Mouse (Mus musculus) urinary bladder, postnatal 10 days (tissue): ENCODE data around the gene Srgap1.
A peak's percentile ranks its signal among the peaks of the same experiment; 100 is the strongest.

ENCODE experiments used
- DNase-seq: peaks from one replicate; pipeline ENCODE4 v3.0.0; 2022; ENCODE audit warnings: low spot score

Srgap1 gene

DNA sequence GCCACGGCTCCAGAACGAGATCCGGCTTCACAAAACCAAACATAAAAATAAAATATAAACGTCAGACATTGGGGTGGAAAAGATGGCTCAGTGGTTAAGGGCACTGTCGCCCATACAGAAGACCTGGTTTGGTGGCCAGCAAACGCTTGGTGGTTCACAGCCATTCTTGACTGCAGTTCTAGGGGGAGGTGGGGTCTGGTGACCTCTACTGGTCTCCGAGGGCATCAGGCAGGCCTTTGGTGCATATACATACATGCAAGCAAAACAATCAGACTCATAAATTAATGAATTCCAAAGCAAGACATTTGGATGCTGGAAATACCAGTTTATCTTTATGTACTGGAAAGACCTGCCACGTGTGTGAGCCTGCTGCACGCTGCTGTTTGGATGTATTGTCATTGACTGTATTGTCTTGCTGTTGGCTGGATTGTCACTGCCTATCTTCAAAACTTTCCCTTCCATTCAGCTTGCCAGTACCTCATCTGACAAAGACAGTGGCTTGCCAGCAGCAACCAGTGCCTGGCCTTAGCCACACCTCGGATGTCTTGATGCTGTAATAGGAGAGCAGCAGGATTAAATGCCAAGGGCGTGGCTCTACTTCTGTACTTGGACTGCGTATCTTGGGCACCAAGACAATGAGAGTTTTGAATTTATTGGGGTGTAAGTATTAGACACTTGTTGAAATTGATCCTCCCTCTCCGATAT lies 282.5 kb downstream of the Srgap1 start:
- no peak for DNase-seq

DNA sequence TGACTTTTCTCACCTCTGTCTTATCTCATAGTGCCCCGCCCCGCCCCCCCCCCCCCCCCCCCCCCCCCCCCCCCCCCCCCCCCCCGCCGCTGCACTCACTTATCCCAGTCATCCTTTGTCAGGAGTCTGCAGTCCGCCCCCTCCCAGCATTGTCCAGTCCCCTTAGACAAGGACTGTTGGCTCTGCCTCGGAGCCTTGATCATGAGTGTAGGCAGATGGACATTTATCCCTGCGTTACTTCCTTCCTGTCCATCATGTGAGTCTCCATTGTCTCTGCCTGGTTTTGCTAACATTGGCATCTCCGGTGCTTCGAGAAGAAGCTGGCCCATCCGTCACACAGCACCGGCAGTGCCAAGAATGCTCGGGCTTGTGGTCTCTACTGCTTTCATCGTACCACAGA lies 283.9 kb downstream of the Srgap1 start:
- DNase-seq: no peak

DNA sequence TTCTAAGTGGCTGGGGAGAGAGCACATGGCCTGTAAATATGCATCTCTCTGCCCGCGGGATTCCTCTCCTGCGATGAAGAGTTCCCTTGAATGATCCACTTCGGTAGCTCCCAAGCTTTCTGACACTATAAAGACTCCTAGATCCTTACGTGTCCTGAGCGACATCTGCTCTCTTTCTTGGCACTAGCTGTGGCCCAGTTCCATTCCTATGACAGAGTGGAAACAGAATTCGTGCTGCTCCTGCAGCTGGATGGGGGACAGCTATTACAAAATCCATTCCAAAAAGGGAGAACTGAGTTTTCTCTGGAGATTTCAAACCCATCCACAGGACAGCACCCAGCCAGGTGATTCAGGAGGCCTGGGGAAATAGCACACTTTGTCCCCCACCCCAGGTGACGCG lies 285.0 kb downstream of the Srgap1 start:
- DNase-seq: no peak

DNA sequence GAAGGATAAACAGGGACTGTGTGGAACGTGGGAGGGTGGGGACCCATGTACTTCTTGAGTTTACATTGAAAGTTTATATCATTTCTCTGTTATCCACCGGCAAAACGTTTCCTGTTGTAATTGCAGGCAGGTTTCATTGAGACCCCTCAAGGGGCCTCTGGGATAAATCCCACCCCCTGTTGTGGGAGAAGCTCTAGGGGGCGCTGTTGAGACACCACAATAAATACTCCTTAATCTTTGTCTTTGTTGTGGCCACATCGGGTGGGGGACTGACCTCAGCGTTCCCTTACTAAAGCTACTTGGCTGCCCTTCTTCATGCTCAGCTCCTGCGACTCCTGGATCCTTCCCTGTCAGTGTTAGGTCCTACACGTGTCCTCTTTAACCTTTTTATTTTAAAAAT lies 288.0 kb downstream of the Srgap1 start:
- no peak for DNase-seq

DNA sequence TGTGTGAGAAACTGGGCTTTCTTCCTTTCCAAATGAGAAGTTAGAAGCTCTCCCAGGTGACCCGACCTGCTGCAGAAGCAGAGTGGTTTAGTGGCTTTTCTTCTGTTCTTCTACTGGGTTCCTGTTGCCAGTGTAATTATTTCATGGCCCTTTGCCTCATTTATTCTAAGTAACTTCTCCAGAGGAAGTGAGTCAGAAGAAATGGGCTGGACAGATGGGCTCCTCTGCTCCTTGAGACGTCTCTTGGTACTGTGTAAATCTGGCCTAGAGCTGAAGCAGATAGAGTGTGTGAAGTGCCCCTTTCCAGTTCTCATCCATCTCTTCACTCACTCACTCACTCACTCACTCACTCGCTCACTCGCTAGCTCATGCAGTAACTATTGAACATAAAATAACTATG lies 290.4 kb downstream of the Srgap1 start:
- no peak for DNase-seq

DNA sequence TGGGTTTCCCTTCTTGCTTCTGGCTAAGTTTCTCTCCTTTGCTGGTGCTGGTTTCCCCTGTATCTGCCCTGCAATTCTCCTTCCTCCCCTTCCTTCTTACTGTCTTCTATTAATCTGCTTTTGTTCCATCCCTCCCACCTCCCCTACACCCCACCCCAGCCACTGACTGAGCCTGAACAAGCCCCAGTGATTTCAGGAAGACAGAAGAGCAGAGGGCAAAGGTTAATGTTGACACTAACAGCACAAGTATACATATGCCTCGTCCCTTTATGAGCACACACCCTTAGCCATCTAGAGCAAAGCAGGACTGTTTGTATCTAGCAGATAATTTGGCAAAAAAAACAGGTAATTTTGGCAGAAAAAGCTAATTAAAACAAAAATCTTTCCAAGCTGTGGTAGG lies 291.3 kb downstream of the Srgap1 start:
- no peak for DNase-seq

DNA sequence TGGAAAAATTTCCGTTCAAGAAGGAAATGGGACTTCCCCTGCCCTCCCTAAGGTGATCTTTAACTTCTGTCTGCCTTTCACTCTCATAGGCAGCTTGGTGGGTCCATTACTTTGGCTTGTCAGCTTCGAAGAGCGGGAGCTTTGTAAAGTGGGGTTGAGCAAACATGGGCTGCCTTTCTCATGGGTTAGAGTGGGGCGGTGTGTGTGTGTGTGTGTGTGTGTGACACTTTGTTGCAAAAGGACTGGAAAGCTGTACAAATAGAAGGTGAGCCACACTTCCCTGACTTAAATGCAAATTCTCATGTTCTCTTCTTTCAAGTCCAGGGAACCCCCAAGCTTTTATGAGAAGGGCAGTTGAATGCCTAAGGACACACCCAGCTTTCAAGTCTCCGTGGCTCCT lies 292.9 kb downstream of the Srgap1 start:
- DNase-seq: no peak

DNA sequence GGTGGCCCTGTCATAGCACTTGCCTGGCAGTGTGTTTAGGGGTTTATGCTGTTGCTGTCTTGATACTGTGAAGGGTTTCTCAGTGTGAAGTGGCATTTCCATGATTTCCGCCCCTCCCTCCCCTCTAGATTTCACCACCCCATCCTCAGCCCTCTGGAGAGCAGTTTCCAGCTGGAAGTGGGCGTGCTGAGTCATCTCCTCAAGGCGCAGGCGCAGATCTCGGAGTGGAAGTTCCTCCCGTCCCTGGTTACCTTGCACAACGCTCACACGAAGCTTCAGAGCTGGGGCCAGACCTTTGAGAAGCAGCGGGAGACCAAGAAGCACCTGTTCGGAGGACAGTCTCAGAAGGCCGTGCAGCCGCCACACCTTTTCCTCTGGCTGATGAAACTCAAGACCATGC lies 296.9 kb downstream of the Srgap1 start:
- DNase-seq: no peak

DNA sequence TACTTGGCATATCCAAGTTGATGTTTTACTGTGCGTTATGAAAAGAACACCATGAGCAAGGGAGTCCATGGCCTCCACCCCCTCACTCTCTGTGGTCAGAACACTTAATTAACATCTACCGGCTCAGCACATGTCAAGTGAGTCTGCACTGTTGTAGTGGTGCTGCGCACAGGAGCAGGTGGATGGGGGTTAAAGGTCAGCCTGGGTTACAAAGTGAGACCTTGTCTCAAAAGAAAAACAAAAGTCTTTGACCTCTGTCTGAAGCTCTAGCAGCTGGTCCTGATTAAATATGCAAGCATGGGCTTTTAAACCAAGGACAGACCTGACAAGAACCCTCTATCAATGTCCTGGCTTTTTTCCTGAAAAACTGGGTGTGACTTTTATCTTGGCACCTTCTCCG lies 304.8 kb downstream of the Srgap1 start:
- no peak for DNase-seq

DNA sequence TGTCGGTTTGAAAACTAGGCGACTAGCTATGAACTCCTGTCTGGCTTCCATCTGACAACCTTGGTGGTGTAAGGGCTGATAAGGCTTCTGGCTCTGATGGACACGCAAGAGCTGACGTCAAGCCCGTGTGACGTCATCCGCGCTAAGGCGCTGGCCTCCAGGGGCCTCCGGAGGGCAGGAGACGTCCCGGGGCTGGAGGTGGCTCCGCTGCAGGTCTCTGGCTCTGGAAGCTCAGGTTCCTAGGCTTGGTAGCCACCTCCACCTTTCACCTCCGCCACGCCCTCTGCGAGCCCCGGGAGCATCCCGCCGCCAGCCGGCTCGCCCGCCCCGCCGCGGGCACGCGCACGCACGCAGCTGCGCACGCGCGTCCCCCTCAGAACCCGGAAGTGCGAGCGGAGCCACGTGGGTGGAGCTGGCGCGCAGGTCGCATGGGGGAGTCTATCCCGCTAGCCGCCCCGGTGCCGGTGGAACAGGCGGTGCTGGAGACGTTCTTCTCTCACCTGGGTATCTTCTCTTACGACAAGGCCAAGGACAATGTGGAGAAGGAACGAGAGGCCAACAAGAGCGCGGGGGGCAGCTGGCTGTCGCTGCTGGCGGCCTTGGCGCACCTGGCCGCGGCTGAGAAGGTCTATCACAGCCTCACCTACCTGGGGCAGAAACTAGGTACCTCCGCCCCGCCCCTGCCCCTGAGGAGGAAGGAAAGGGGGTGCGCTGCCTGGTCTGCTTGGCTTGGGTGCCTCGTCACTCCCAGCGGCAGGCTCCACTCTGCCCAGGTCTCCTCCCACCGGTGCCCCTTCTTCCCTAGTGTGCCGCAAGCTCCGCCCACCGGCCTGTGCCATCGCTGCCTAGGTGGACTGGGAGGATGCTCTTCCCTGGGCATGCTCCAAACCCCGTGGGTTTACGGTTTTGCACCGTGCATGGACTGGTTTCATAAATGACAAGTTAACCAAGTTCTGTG lies 307.3 kb downstream of the Srgap1 start, which contains the start of gene BC048403:
Gene BC048403, plus strand, starts transcription at position 390 of the 958 bp plus-strand sequence.
- DNase-seq: peak; percentile 26

DNA sequence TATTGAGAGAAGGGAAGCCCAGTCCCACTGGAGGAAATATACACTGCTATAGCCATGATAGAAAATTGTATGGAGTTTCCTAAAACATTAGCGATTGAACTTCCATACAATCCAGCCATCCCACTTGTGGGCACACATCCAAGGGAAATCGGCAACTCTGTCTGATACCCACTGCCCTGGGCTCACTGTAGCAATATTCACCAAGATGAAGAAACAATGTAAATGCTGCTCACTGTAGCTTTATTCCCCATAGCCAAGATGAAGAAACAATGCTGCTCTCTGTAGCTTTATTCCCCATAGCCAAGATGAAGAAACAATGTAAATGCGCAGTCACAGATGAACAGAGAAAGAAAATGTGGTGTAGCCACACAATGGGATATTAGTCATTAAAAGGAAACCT lies 309.9 kb downstream of the Srgap1 start:
- DNase-seq: no peak

DNA sequence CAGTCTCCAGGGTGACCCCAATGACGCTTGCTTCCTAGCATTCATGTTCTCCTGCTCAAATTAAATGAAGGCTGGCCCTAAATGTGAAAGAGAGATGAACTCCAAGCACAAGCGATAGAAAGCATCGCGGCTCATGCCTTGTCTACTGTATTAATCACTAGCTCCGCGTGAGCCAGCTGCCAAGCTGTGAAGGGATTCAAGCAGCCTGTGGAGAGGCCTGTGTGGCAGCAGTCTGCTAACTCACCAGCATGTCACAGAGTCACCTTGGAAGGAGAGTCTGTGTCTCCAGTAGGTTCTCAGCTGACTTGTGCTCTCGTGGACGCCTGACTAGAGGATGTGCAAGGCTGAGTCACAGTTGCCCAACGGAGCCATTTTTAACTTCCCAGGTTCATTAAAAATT lies 314.6 kb downstream of the Srgap1 start:
- DNase-seq: no peak

DNA sequence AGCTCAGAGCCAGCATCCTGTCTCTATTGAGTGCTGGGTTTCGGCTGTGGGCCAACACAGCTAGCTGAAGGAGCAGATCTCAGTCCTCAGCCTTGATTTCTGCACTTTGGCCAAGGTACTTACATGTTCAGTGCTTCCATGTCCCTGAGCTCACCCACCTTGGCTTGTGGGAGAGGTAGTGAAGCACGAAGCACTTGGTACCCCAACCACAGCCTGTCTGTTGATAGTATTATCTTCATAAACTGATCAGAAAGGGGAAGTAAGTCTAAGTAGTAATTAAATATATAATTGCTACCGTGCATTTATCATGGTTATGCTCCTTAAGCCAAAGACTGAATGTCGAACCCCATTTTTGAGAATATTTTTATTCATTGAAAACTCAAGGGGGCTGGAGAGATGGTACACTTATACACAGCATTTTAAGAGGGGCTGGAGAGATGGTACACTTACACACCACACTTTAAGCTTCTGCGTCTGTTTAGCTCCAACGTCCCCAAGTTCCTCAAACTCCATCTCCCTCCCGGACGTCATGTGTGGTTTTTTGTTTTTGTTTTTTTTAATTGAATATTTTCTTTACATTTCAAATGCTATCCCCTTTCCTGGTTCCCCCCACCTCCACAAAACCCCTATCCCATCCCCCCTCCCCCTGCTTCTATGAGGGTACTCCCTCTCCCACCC lies 315.9 kb downstream of the Srgap1 start:
- DNase-seq: no peak
